Mouse (Mus musculus) stomach, postnatal 0 days (tissue): Measurements from ENCODE around the gene Apbb2.

Experiments
- CTCF ChIP-seq: IDR thresholded peaks from 2 replicates; pipeline ENCODE4 v1.5.1; 2016; ENCODE audit warnings: antibody characterized with exemption, low read depth, mild to moderate bottlenecking, moderate library complexity
- EP300 ChIP-seq: optimal IDR thresholded peaks from 2 replicates; pipeline ENCODE3; 2016; ENCODE audit warnings: antibody characterized with exemption

DNA sequence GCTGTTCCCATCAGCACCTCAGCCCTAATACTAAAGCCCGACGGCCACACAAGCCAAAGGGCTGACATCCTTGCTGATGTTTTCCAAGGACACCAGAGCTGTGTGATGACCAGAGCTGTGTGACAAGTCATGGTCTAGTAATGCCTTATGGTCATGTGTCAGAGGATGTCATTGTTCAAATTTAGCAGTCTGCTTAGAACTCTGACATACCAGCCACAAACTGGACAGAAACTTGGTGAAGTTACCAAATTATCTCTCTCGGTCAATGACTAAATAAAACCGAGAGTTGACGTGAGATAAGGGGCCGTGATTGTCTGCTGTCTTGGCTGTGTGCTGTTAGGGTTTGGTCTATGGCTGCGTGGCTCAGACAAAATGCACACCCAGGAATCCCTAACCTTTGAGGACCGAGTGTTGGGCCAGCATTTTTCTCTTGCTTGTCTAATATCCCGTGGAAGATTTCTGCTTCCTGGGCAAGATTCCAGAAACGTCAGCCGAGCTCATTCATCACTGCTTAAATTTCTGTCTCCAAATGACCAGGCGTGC, 71.5 kb downstream of the Apbb2 start:
- TF ChIP-seq CTCF (no peak), EP300 (no peak)
